8 mouse cellular contexts compared by ENCODE assay signal in the genomic region with DNA sequence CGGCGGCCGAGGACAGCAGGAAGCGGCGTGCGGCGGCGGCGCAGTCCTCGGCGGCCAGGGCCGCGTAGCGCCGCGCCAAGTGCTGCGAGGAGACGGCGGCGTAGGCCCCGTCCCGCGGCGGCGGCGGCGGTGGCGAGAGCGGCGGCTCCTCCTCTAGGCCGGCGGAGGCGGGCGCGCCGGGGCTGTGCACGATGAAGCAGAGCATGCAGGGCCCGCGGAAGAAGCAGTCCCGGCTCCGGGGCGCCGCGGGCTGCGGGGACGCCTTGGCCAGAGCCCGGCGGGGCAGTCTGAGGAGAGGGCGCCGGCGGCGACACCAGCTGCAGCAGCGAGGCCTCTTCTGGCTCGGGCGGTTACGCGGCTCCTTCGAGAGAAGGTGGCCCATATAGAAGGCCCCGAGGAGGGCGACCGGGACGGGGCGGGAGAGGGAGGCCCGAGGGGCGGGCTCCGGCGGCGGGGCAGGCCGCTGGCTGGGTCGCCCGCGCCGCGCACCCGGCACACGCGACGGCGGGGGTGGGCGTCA. TPM values are rescaled to one million over a fixed set of nuclear protein-coding genes. Genes with fewer than 3 reads are reported as not detected.
DNase-seq lines count a peak whose midpoint lies in the region; ATAC-seq and TF ChIP-seq lines count a peak whose summit lies in the region.

TSS of gene Fbxl17 (minus strand) at position 382 of the 520 bp plus-strand sequence.

- H3K36me3 ChIP-seq in embryonic facial prominence, embryonic 14.5 days (ENCODE audit: control insufficient read depth, insufficient read depth, low read length): 0 out of 2 replicates have a peak, but pooled peaks cover 5% of the 10 kb centered on the region
- H3K36me3 ChIP-seq in heart, embryonic 11.5 days (ENCODE audit: control insufficient read depth, insufficient read depth, low read length): no peaks in the 10 kb centered on the region
- no peaks in the 10 kb centered on the region for H3K36me3 ChIP-seq in kidney, embryonic 15.5 days
- H3K36me3 ChIP-seq in liver, embryonic 11.5 days (ENCODE audit: control insufficient read depth, insufficient read depth, low read length): no peaks in the 10 kb centered on the region
- no peaks in the 10 kb centered on the region for H3K36me3 ChIP-seq in myocyte (ENCODE audit: control insufficient read depth, insufficient read depth)

- H3K79me2 ChIP-seq in myocyte (ENCODE audit: control insufficient read depth, insufficient read depth): peaks cover 31% of the 10 kb centered on the region

- peak; percentile 52 for TF ChIP-seq POLR2A in myocyte (IDR thresholded peaks at IDR 0.05; ENCODE audit: insufficient read length, low read depth)

- DNase-seq in B cell, adult 2 months: peak; percentile 65 to 73
- peak; percentile 77 to 81 for DNase-seq in adrenal gland, postnatal 36 days
- DNase-seq in embryonic facial prominence, embryonic 14.5 days (ENCODE audit: low spot score): peak; percentile 59
- peak; percentile 75 for DNase-seq in liver, embryonic 11.5 days (ENCODE audit: low spot score)
- peak; percentile 68 to 88 for DNase-seq in spleen, postnatal 4 days (ENCODE audit: low spot score in 2 of 2)

- H3K4me1 ChIP-seq in embryonic facial prominence, embryonic 14.5 days (ENCODE audit: control insufficient read depth, insufficient read depth, low read length): peaks cover 27% of the 10 kb centered on the region
- peaks cover 21% of the 10 kb centered on the region for H3K4me1 ChIP-seq in heart, embryonic 11.5 days (ENCODE audit: control insufficient read depth, insufficient read depth, low read length)
- peaks cover 36% of the 10 kb centered on the region for H3K4me1 ChIP-seq in kidney, embryonic 15.5 days
- H3K4me1 ChIP-seq in liver, embryonic 11.5 days (replicated peaks; ENCODE audit: control insufficient read depth, insufficient read depth, low read length): peaks cover 27% of the 10 kb centered on the region

- WGBS in embryonic facial prominence, embryonic 14.5 days: 1% methylated on average over 12 of the region's 80 CpGs
- WGBS in heart, embryonic 11.5 days (ENCODE audit: insufficient replicate concordance): under 1% methylated on average over 74 of the region's 80 CpGs
- under 1% methylated on average over 69 of the region's 80 CpGs for WGBS in kidney, embryonic 15.5 days
- WGBS in liver, embryonic 11.5 days: under 1% methylated on average over 72 of the region's 80 CpGs

- peak within 1 kb of the TSS; percentile 84 for H3ac ChIP-seq in myocyte (ENCODE audit: control insufficient read depth, insufficient read length)

- no peaks in the 10 kb centered on the region for H3K9me3 ChIP-seq in embryonic facial prominence, embryonic 14.5 days (ENCODE audit: control insufficient read depth, low read length)
- H3K9me3 ChIP-seq in heart, embryonic 11.5 days (replicated peaks; ENCODE audit: control insufficient read depth, low read length): no peaks in the 10 kb centered on the region
- H3K9me3 ChIP-seq in kidney, embryonic 15.5 days (replicated peaks): no peaks in the 10 kb centered on the region
- no peaks in the 10 kb centered on the region for H3K9me3 ChIP-seq in liver, embryonic 11.5 days (ENCODE audit: control insufficient read depth, low read length)

- peak within 1 kb of the TSS; percentile 98 for H3K27ac ChIP-seq in embryonic facial prominence, embryonic 14.5 days (replicated peaks; ENCODE audit: low read depth, low read length)
- H3K27ac ChIP-seq in heart, embryonic 11.5 days (ENCODE audit: low read depth, low read length): peak within 1 kb of the TSS; percentile 97
- H3K27ac ChIP-seq in kidney, embryonic 15.5 days: peak within 1 kb of the TSS; percentile 98
- peak within 1 kb of the TSS; percentile 96 for H3K27ac ChIP-seq in liver, embryonic 11.5 days (ENCODE audit: low read depth, low read length)

- H3K9ac ChIP-seq in embryonic facial prominence, embryonic 14.5 days (ENCODE audit: low read depth, low read length): peak within 1 kb of the TSS; percentile 99
- peak within 1 kb of the TSS; percentile 97 for H3K9ac ChIP-seq in heart, embryonic 11.5 days (ENCODE audit: low read depth, low read length)
- peak within 1 kb of the TSS; percentile 98 for H3K9ac ChIP-seq in kidney, embryonic 15.5 days
- peak within 1 kb of the TSS; percentile 95 for H3K9ac ChIP-seq in liver, embryonic 11.5 days (ENCODE audit: low read depth, low read length)

- ATAC-seq in embryonic facial prominence, embryonic 14.5 days (ENCODE audit: low read depth): peak; percentile 70
- peak; percentile 65 for ATAC-seq in heart, embryonic 11.5 days (replicated peaks; ENCODE audit: insufficient number of reproducible peaks, low FRiP score, low TSS enrichment)
- peak; percentile 75 for ATAC-seq in kidney, embryonic 15.5 days (replicated peaks; ENCODE audit: low FRiP score)
- peak; percentile 71 for ATAC-seq in liver, embryonic 11.5 days (replicated peaks; ENCODE audit: low FRiP score)

- H3K4me3 ChIP-seq in embryonic facial prominence, embryonic 14.5 days (ENCODE audit: low read depth, low read length): peak within 1 kb of the TSS; percentile 94
- peak within 1 kb of the TSS; percentile 79 for H3K4me3 ChIP-seq in heart, embryonic 11.5 days (ENCODE audit: low read depth, low read length)
- H3K4me3 ChIP-seq in kidney, embryonic 15.5 days (replicated peaks): peak within 1 kb of the TSS; percentile 92
- H3K4me3 ChIP-seq in liver, embryonic 11.5 days (ENCODE audit: low read depth, low read length): peak within 1 kb of the TSS; percentile 88
- H3K4me3 ChIP-seq in myocyte: peak within 1 kb of the TSS; percentile 31

- H3K4me2 ChIP-seq in embryonic facial prominence, embryonic 14.5 days (ENCODE audit: low read depth, low read length): peak within 1 kb of the TSS; percentile 71
- H3K4me2 ChIP-seq in heart, embryonic 11.5 days: peak within 1 kb of the TSS; percentile 80
- peak within 1 kb of the TSS; percentile 74 for H3K4me2 ChIP-seq in kidney, embryonic 15.5 days
- peak within 1 kb of the TSS; percentile 76 for H3K4me2 ChIP-seq in liver, embryonic 11.5 days
- peak within 1 kb of the TSS; percentile 72 for H3K4me2 ChIP-seq in myocyte (ENCODE audit: low read depth)

- no peaks in the 10 kb centered on the region for H3K27me3 ChIP-seq in embryonic facial prominence, embryonic 14.5 days (replicated peaks; ENCODE audit: control insufficient read depth, insufficient read depth, low read length)
- no peaks in the 10 kb centered on the region for H3K27me3 ChIP-seq in heart, embryonic 11.5 days (ENCODE audit: control insufficient read depth, insufficient read depth, low read length)
- no peaks in the 10 kb centered on the region for H3K27me3 ChIP-seq in kidney, embryonic 15.5 days
- no peaks in the 10 kb centered on the region for H3K27me3 ChIP-seq in liver, embryonic 11.5 days (replicated peaks; ENCODE audit: control insufficient read depth, insufficient read depth, low read length)
- H3K27me3 ChIP-seq in myocyte (ENCODE audit: control insufficient read depth, insufficient read depth, insufficient read length): no peaks in the 10 kb centered on the region

TF ChIP-seq in myocyte, 11 proteins besides CTCF, POLR2A, EP300 and RAD21:
- no peak for TF ChIP-seq SRF (IDR thresholded peaks at IDR 0.05; ENCODE audit: control insufficient read depth, insufficient read length, low read depth)
- TF ChIP-seq TCF12 (IDR thresholded peaks at IDR 0.05; ENCODE audit: insufficient read depth, poor library complexity, severe bottlenecking): no peak
- TF ChIP-seq POLR2AphosphoS2 (IDR thresholded peaks at IDR 0.05; ENCODE audit: insufficient read length, low read depth): no peak
- no peak for TF ChIP-seq MYOG (IDR thresholded peaks at IDR 0.05; ENCODE audit: control insufficient read depth in 1 of 3, insufficient read depth in 1 of 3, insufficient read length in 2 of 3, low read depth in 2 of 3)
- no peak for TF ChIP-seq TCF3 (IDR thresholded peaks at IDR 0.05; ENCODE audit: insufficient read length, low read depth)
- TF ChIP-seq E2F4 (IDR thresholded peaks at IDR 0.05; ENCODE audit: insufficient read depth): no peak
- TF ChIP-seq REST (IDR thresholded peaks at IDR 0.05; ENCODE audit: insufficient read depth, insufficient read length): no peak
- TF ChIP-seq USF1 (IDR thresholded peaks at IDR 0.05; ENCODE audit: low read depth): no peak
- TF ChIP-seq CEBPB (IDR thresholded peaks at IDR 0.05; ENCODE audit: insufficient read depth, poor library complexity, severe bottlenecking): no peak
- TF ChIP-seq MAX (IDR thresholded peaks at IDR 0.05; ENCODE audit: low read depth): no peak
- TF ChIP-seq MYOD1 (IDR thresholded peaks at IDR 0.05; ENCODE audit: control insufficient read depth in 1 of 3, insufficient read length in 2 of 3, low read depth in 2 of 3): no peak

RNA-seq across cellular contexts. Expression of gene Fbxl17, which starts in this region (rescaled TPM):
- total RNA-seq in adrenal gland, postnatal 36 days (2021): 10 to 100 TPM; 33.2 to 36.1 TPM
- polyA plus RNA-seq in embryonic facial prominence, embryonic 14.5 days (2014; fragmentation: Nextera tagmentation; extraction: Ambion mirVana): 10.6 and 10.7 TPM in 2 replicates
- polyA plus RNA-seq in heart, embryonic 11.5 days (2014; fragmentation: Nextera tagmentation; extraction: Ambion mirVana): 5.7 and 6.4 TPM in 2 replicates
- 5.0 and 5.7 TPM in 2 replicates for polyA plus RNA-seq in kidney, embryonic 15.5 days (2015; fragmentation: Nextera tagmentation; extraction: Ambion mirVana)
- polyA plus RNA-seq in liver, embryonic 11.5 days (2014; fragmentation: Nextera tagmentation; extraction: Ambion mirVana): 2.8 and 3.0 TPM in 2 replicates
- polyA plus RNA-seq in myocyte (2012; fragmentation: generic; extraction: Trizol): 9.3 TPM

Comparison
In these comparisons a context has a peak if more than half of its experiments do, and no peak if none do; other contexts are left out.
1. Peak in every context shown above with its lines: DNase-seq, ATAC-seq, H3K4me3 ChIP-seq and H3K27ac ChIP-seq.
2. H3K4me3 ChIP-seq: peak in every context shown above with its lines; median percentile 94 in embryonic facial prominence, embryonic 14.5 days; 92 in kidney, embryonic 15.5 days; 88 in liver, embryonic 11.5 days; 79 in heart, embryonic 11.5 days; 31 in myocyte.